Mouse (Mus musculus) adrenal gland (tissue): ENCODE measurements at regions not wholly inside any gene's neighbourhood (a gene's known extent, or its start where the extent isn't known, plus 50 kb on each side); places are given as distances from the start of the nearest gene placed in this dataset.

Source experiments
- intact Hi-C: fragments of 180-260 bp; cut with DNase I; formaldehyde crosslinking; loops from one replicate; pipeline ENCODE4 v1.15.1; 2025

DNA sequence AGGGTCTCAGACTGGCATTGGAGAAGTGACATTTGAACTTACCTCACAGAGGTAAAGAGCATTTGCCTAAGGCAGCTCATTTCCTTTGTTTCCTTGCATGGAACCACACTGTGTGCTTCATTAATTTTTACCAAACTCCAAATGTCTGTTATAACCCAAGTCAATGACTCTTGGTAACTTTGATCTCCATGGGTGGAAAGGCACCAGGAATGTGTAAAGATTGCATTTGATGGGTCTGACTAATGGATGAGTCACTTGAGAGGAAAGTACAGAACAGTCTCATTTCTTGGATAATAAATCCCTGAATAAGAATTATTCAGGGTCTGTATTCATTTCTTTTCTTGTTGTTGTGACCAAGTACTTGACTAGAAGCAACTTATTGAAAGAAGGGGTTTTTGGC lies 97.3 kb upstream of the Rab11fip2 start:
- intact Hi-C loops: no loop called here

DNA sequence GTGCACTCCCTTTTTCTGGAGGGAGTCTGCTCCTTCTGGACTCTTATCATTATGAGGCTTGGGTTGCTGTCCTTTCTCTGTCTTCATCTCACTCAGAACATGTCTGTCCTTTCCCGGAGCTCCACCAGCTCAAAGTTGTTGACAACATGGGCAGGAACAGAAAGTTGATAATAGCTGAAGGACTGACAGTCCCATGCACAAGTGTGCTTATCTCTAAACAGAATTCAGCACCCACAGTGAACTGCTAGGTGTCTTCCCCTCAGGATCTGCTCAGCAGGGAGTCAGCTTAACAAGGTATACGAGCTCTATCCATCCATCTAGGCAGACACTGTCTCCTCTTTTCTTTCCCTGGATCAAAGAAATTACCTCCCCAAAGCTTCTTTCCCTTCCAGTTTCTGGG lies 89.2 kb upstream of the Rab11fip2 start:
- intact Hi-C loops: no loop called here

DNA sequence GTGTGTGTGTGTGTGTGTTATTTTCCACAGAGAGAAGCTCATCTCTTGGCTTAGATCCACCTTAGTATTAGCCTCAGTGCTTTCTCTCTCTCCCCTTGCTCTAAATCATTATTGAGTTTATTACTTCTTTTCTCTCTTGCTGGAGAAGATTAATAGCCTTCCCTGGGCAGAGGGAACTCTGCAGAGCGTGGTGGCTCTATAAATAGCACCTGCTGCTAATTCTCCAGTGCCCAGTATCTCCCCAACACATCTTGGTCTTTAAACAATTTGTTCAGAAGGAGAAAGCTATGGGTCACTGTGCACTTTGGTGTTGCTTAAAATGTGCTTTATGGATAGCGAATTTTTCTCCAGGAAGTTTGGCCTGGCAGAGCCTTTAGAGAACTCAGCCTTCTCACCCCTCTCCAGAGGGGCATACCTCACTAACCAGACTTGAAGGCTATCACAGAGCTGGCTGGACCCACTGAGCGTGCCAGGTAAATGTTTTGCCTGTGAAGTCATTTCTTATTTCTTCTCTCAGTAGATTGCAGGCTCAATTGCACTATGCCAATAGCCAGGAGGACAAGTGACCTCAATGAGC lies 86.8 kb upstream of the Rab11fip2 start:
- intact Hi-C loops: no loop called here

DNA sequence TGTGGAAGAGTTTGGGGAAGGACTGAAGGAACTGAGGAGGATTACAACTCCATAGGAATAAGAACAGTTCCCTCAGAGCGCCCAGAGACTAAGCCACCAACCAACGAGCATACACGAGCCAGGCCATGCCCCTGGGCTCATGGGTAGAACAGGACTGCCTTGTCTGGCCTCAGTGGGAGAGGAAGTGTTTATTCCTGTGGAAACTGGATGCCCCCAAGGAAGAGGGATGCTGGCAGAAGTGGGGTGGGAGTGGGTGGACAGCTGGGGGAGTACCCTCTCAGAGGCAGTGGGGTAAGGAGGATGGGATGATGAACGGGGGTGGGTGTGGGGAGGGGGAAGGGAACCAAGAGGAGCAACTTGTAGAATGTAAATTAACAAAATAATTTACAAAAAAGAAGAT lies 86.3 kb upstream of the Rab11fip2 start:
- intact Hi-C loops: no loop called here

DNA sequence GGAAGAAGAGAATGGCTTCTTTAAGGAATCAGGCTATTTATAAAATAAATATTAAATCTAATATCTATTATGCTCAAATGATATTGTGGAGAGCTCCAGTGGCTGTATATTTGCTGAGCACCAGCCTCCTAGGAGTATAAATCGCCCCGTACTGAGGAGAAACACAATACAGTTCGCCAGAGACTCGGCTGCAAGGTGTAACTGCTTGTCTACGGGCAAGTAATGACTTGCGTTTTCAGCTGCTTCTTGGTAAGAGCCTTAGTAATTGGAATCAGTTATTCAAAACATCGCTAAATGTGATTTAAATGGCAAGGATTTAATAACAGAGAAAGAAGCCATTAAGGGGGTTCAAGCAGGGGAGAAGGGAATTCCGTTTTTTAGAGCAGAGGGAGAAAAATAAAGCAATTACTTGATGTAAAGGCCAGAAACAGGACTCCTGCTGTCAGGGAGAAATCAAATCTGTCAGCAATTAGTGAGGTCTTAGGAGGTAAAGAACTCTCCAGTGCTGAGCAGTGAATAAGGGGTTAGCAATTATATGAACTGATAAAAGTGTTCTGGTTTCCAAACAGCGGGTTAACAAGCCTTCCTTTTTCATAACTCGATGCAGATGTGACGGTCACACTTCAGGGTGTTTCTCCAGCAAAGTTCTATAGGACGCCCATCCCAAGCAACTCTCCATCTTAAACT lies 72.3 kb upstream of the Rab11fip2 start:
- intact Hi-C loops: no loop called here

DNA sequence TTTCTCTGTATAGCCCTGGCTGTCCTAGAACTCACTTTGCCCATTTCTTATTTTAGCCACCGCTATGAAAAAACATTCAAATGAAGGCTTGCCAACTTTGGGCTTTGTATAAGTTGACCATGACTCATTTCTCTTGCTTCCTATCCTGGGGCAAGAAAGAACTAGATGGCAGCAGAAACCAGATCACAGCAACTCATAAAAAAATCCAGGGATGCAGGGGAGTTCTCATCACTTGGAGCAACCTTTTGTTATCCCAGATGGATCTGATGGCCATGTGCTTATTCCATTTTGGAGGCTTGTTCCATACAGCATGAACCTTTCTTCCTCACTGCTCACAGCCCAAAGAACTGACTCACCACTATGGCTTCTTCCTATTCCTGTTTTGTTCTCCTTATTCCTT lies 52.1 kb upstream of the Rab11fip2 start:
- intact Hi-C loops: no loop called here
